Mouse (Mus musculus): ENCODE measurements around the gene Grb10.

The Grb10 gene

GRCm38 (mm10) chr11:11895479-11895878 is 143.0 kb downstream of the Grb10 start:
- no peak for DNase-seq

DNA sequence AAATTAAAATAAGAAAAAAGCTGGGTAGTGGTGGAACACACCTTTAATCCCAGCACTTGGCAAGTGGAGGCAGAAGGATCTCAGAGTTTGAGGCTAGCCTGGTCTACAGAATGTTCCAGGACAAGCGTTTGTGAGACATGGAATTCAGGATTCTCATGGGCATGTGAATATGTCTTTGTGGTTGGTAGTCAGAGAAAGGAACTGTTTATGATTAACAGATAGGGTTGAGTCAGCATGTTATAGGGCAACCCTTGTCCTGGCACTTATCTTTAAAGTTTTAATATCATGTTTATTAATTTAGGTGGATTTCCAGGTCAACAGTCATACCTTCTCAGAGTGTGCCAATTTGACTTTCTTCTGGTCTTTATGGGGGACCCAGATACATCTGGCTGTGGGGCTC is 144.7 kb downstream of the Grb10 start:
- no peak for DNase-seq

- DNase-seq, result no peak
Measured at GRCm38 (mm10) chr11:11892993-11893602, 145.4 kb downstream of the Grb10 start.

GRCm38 (mm10) chr11:11891832-11892231 is 146.7 kb downstream of the Grb10 start:
- DNase-seq, result no peak

GRCm38 (mm10) chr11:11890139-11890741 is 148.2 kb downstream of the Grb10 start:
- no peak for DNase-seq

GRCm38 (mm10) chr11:11888727-11889126 is 149.8 kb downstream of the Grb10 start:
- DNase-seq, result no peak

- no peak for DNase-seq
Measured at GRCm38 (mm10) chr11:11888051-11888450, 150.4 kb downstream of the Grb10 start.

- no peak for DNase-seq
Measured at GRCm38 (mm10) chr11:11886403-11886998, 152.0 kb downstream of the Grb10 start.

DNA sequence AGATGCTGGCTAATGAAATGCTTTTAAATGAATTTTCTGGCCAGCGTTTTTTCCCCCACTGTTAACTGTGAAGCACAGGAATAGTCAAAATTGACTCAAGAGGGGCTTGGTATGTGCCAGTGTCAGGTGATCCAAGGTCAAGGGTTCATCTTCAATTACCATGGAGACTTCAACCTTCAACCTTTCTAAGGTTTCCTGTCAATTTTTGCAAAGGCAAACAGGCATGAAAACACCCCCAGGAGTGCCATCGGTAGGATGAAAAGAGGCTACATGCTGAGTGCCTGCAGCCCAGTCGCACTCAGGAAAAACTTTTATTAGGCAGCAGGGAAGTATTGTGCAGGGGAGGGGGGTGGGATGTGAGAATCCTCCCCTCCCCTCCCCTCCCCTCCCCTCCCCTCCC is 152.6 kb downstream of the Grb10 start:
- no peak for DNase-seq

DNA sequence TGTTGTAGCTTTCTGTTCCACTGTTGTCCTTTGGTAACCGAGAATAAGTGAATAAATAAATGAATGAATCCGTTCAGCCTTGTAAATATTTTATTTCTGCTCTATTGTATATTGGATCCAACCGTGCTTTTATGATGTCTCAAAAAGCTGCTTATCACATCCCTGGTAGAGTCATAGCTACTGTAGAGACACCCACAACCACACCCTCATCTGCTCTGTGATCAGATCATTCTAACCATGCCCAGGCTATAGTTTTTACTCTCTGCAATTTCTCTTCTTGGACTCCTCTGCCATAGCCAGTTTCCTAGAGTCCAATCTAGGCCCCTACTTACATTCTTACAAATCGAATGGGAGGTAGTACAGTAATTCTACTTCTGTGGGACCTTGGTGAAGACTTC is 153.2 kb downstream of the Grb10 start:
- DNase-seq, result no peak

GRCm38 (mm10) chr11:11884533-11885245 is 153.8 kb downstream of the Grb10 start:
- DNase-seq, result no peak

GRCm38 (mm10) chr11:11881783-11882155 is 156.7 kb downstream of the Grb10 start:
- no peak for DNase-seq

GRCm38 (mm10) chr11:11881026-11881782 is 157.3 kb downstream of the Grb10 start:
- DNase-seq, result no peak

Data from right cerebral cortex, postnatal 14 days (tissue).